Mouse (Mus musculus) cortical plate, adult 2 months (tissue): Measurements from ENCODE around the gene Ints11.

Experiments
- CTCF ChIP-seq: fragments of 200-500 bp; IDR thresholded peaks from 2 replicates; pipeline ENCODE4 v1.5.1; 2011; ENCODE audit warnings: mild to moderate bottlenecking, control low read depth, low read length; ENCODE audit not compliant: insufficient read depth; ENCODE audit errors: extremely low read depth
- POLR2A ChIP-seq: fragments of 200-500 bp; IDR thresholded peaks from 2 replicates; pipeline ENCODE4 v1.6.1; 2011; ENCODE audit warnings: mild to moderate bottlenecking, low read length, control low read depth; ENCODE audit not compliant: insufficient read depth; ENCODE audit errors: extremely low read depth

GRCm38 (mm10) chr4:155894311-155894881 is 25.1 kb downstream of the Ints11 start:
- TF ChIP-seq POLR2A: peak; percentile 43; the same call in 1 of the 2 replicates
- no peak for TF ChIP-seq CTCF
